Mouse (Mus musculus): Measurements from ENCODE around the gene Il9r. TPM values are rescaled to one million over a fixed set of nuclear protein-coding genes. Genes with fewer than 3 reads are reported as not detected.
"Not testable (repeated sequence)": the region's sequence is repeated elsewhere in the genome, so short reads cannot be mapped to it uniquely, and the experiment has no call there.

Il9r gene
- polyA plus RNA-seq, 1 experiment from 2014 or later, result 0.15 TPM

DNA sequence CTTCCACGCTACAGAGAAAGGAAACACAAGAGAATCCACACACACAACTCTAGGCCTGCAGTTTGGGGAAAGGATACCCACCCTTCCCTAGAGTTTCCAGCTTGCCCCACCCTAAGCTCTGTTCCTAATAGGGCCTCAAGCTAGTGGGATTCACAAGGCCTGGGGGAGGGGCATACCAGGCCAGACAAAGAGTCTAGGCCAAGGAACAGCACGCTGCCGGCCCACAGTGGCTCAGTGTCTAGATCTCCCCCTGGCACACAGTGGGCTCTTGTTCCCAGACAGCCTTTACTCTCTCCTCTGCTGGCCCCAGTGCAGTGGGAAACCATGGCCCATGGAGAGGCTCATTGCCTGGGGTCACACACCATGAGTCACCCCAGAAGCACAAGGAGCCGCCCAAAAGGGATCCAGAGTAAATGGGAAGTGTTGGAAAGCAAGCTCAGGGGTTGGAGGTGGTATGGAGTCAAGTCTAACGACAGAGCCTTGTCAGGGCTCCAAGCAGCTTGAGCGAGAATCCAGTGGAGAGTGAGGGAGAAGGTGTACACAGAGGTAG, 18.5 kb upstream of the Il9r start:
- Histone ChIP-seq H3K9ac (peak overlapping the region; percentile 56), H3K27me3 (replicated peaks) (no peaks in the 10 kb centered on the region), H3K27ac (replicated peaks) (0 out of 2 replicates have a peak overlapping the region, but pooled peaks have one; percentile 12), H3K9me3 (no peaks in the 10 kb centered on the region), H3K4me3 (no peak overlapping the region), H3K4me2 (peak overlapping the region; percentile 82), H3K4me1 (peaks cover 57% of the 10 kb centered on the region), H3K36me3 (peaks cover 31% of the 10 kb centered on the region)
- no peak for ATAC-seq (ENCODE audit: extremely low read depth, insufficient number of reproducible peaks, low FRiP score, low TSS enrichment)
- WGBS, result 63% methylated on average over 6 of the region's 6 CpGs

DNA sequence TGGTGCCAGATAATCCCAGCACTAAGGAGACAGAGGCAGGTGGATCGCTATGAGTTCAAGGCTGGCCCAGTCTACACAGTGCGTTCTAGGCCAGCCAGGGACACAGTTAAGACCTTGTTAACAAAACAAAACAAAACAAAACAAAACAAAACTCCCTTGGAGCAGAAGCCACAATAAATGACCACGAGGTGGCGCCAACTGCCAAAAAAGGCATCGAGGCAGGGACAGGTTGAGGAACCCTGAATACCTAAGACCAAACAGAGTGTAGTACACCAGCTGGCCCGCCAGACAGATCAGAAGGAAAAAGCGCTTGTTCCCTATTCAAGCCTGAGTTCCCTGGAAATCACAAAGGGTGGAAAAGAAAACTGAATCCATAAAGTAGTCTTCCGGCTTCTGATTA, 16.8 kb upstream of the Il9r start:
- Histone ChIP-seq H3K4me3 (no peak overlapping the region), H3K36me3 (peaks cover 48% of the 10 kb centered on the region), H3K9me3 (no peaks in the 10 kb centered on the region), H3K9ac (peak overlapping the region; percentile 61; the same call in 1 of the 2 replicates), H3K27me3 (replicated peaks) (no peaks in the 10 kb centered on the region), H3K4me2 (peak overlapping the region; percentile 82; the same call in 1 of the 2 replicates), H3K4me1 (peaks cover 43% of the 10 kb centered on the region), H3K27ac (replicated peaks) (no peak overlapping the region)
- no peak for ATAC-seq (ENCODE audit: extremely low read depth, insufficient number of reproducible peaks, low FRiP score, low TSS enrichment)
- WGBS, result 26% methylated on average over 8 of the region's 8 CpGs

DNA sequence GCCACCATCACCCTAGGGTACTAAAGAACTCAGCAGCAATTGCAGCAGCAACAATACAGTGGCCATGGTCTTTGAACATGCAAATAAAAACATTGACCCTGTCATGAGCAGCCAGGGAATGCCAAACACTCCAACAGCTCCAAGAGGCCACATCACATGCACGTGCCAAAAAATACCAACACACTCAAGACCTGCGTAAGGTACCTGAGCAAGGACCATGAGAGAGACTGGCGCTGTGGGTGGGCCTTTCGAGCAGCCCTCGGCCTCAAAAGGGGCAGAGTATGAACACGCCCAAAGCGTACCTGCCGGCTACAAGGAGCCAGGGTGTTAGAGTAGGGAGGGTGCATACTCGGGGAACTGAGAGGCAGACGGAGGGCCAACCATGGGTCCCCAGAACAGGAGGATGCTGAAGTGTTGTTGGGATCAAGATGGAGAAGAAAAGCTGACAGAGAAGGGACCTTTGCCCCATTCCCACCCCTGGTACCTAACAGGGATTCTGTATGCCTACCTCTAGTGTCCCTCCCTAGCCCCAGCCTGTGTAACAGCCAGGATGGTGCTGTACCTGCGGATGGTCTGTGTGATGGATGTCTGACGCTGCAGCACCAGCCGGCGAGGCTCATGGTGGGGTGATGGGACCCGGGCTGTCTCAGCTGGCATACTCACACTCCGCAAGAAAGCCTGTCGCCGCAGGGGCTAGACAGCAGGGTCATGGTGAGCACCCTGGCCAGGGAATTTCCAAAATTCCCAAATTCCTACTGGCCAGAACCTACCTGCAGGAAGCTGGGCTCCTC, 15.5 kb upstream of the Il9r start:
- H3K4me2 ChIP-seq, result no peak overlapping the region
- no peak overlapping the region for H3K9ac ChIP-seq
- WGBS, result 89% methylated on average over 18 of the region's 18 CpGs
- H3K4me3 ChIP-seq, result no peak overlapping the region
- peaks cover 61% of the 10 kb centered on the region for H3K36me3 ChIP-seq
- H3K9me3 ChIP-seq, result no peaks in the 10 kb centered on the region
- H3K27ac ChIP-seq (replicated peaks), result no peak overlapping the region
- H3K27me3 ChIP-seq (replicated peaks), result no peaks in the 10 kb centered on the region
- H3K4me1 ChIP-seq, result peaks cover 36% of the 10 kb centered on the region
- ATAC-seq (ENCODE audit: extremely low read depth, insufficient number of reproducible peaks, low FRiP score, low TSS enrichment), result no peak

DNA sequence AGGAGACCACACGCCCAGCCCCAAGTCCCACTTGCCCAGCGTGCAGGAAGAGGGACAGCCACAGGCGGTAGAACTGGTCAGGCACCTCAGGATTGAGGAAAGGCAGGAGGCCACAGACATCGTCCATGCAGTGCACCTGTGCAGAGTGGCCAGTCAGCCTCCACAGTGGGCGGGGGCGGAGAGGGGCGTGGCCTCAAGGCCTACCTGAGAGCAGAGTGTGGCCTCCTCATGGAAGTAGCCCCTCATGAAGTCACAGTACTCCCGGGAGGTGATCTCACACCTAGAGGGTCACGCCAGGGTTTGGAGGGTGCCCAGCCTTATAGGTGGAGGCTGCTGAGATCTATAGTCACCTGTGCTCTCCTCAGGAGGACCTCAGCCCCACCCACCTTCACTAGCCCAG, 10.5 kb upstream of the Il9r start:
- Histone ChIP-seq H3K9me3 (no peaks in the 10 kb centered on the region), H3K27me3 (replicated peaks) (no peaks in the 10 kb centered on the region), H3K27ac (replicated peaks) (no peak overlapping the region), H3K4me3 (no peak overlapping the region), H3K4me2 (no peak overlapping the region), H3K9ac (no peak overlapping the region), H3K4me1 (peaks cover 10% of the 10 kb centered on the region), H3K36me3 (peaks cover 85% of the 10 kb centered on the region)
- WGBS, result 85% methylated on average over 9 of the region's 9 CpGs
- ATAC-seq (ENCODE audit: extremely low read depth, insufficient number of reproducible peaks, low FRiP score, low TSS enrichment), result no peak

DNA sequence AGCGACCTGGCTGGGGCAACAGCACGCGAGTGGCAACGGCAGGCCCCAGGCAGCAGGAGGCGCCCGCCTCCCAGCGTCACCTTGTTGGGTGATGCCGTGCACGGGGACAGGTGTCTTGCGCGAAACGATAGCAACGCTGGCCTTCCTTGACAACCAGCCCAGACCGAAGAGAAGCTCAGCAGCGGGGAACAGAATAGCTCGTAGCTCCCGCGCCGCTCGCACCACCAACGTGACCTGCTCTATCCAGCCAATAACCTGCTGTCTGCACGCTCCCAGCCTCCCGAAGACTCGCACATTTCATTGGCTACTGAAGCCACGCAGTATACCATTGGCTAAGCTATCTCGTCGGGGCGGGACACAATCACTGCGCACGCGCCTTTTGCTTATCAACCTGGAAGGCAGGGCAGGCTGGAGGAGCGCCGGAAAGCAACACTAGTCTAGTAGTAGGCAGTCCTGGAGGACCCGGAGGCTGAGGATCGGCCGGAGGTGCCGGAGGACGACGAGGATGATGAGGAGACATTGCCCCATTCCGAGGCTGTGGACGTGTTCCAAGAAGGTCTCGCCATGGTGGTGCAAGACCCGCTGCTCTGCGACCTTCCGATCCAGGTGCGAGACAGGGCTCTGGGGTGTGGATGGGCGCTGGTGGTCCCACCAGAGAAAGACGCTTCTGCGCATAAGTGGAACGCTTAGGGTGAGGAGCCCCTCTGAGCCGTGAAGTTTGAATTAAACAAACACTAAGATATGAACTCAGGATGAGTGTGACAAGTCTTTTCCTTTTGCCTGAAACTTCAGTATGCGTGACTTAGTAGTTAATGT, 5.2 kb upstream of the Il9r start, which contains the start of gene Snrnp25:
Gene Snrnp25, plus strand, starts transcription at position 358 of the 816 bp plus-strand sequence.
- H3K4me1 ChIP-seq, result peaks cover 19% of the 10 kb centered on the region
- H3K4me2 ChIP-seq, result peak within 1 kb of the TSS; percentile 92
- H3K4me3 ChIP-seq, result peak within 1 kb of the TSS; percentile 83
- H3K27me3 ChIP-seq (replicated peaks), result peaks cover 13% of the 10 kb centered on the region; the same call in 1 of the 2 replicates
- WGBS, result under 1% methylated on average over 52 of the region's 52 CpGs
- peak within 1 kb of the TSS; percentile 54 for H3K27ac ChIP-seq (replicated peaks)
- H3K36me3 ChIP-seq, result peaks cover 31% of the 10 kb centered on the region
- H3K9ac ChIP-seq, result peak within 1 kb of the TSS; percentile 90
- peak; percentile 100 for ATAC-seq (ENCODE audit: extremely low read depth, insufficient number of reproducible peaks, low FRiP score, low TSS enrichment)
- no peaks in the 10 kb centered on the region for H3K9me3 ChIP-seq

DNA sequence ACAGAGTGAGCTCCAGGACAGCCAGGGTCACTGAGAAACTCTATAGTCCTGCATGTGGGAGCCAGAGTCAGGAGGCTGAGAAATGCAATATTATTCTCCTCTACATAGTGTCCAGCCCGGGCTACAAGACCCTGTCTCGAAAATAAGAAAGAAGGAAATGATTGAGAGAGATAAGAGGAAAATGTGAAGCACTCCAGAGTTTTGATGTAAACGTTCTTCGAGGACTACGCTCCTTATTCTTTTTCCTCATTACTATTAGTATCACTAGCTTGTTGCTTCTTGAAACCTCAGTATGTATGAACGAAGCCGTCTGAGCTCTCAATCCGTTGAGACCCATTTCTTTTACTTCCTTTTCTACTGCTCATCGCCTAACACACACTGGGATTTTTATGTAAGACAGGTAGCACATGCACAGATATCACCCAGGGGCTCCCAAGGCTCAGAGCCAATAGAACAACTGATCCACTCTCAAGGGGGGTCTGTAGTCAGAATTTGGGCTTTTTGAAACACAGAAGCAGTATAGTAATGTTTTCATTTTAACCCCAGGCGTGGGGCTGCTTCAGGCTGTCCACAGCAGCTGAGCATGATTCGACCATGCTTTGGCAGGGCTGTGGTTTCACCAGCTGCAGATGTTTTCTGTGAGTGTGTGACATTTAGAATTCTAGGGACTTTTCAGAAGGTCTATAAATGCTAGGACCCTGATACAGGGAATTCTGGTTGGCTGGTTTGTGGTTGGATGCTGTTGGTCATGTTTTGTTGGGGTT, 2.0 kb upstream of the Il9r start:
- WGBS, result 66% methylated on average over 11 of the region's 11 CpGs
- no peak for ATAC-seq (ENCODE audit: extremely low read depth, insufficient number of reproducible peaks, low FRiP score, low TSS enrichment)

DNA sequence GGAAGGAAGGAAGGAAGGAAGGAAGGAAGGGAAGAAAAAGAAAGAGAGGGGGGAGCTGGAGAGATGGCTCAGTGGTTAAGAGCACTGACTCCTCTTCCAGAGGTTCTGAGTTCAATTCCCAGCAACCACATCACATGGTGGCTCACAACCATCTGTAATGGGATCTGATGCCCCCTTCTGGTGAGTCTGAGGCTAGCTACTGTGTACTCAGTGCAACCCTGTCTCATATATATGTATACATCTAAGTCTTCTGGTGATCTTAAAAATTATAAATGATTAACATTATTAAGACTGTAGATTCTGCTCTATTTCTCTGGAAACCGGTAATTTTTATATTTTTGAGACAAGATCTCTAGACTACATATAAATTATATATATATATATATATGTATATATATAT, 913 bp upstream of the Il9r start:
- H3K27ac ChIP-seq (replicated peaks); ATAC-seq (ENCODE audit: extremely low read depth, insufficient number of reproducible peaks, low FRiP score, low TSS enrichment); H3K9ac ChIP-seq; H3K9me3 ChIP-seq; H3K4me3 ChIP-seq; H3K4me2 ChIP-seq; H3K36me3 ChIP-seq: not testable (repeated sequence)
- 41% methylated on average over 1 of the region's 1 CpGs for WGBS
- H3K4me1 ChIP-seq, result peaks cover 20% of the 10 kb centered on the region
- H3K27me3 ChIP-seq (replicated peaks), result peaks cover 30% of the 10 kb centered on the region; the same call in 1 of the 2 replicates

More for the DNA sequence above, 2.0 kb upstream of the Il9r start:
- Histone ChIP-seq H3K4me1 (peaks cover 27% of the 10 kb centered on the region), H3K4me2 (no peak overlapping the region), H3K27me3 (replicated peaks) (peaks cover 21% of the 10 kb centered on the region; the same call in 1 of the 2 replicates), H3K27ac (replicated peaks) (no peak overlapping the region), H3K4me3 (no peak overlapping the region), H3K36me3 (no peaks in the 10 kb centered on the region), H3K9ac (no peak overlapping the region), H3K9me3 (no peaks in the 10 kb centered on the region)

DNA sequence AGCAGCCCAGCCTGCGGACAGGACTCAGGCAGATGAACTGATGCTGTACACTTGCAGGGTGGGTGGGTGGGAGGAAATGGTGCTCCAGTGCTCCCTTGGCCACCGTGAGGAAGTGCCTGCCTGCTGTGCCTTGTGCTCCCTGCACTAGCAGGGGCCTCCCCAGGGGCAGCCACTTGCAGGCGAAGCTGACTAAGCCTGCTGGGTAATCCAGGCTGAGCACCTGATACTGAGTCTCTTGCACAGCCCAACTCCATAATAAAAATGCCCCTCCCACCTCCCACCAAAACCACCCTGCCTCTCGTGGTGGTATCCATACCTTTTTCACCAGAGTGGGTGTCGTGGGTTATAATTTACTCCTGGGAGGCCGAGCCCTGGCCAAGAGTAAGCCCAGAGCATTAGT, 849 bp downstream of the Il9r start:
- Histone ChIP-seq H3K9me3 (no peaks in the 10 kb centered on the region), H3K36me3 (no peaks in the 10 kb centered on the region), H3K9ac (no peak overlapping the region), H3K27me3 (replicated peaks) (peaks cover 44% of the 10 kb centered on the region), H3K4me2 (no peak overlapping the region), H3K4me3 (no peak overlapping the region), H3K27ac (replicated peaks) (no peak overlapping the region), H3K4me1 (peaks cover 9% of the 10 kb centered on the region)
- ATAC-seq (ENCODE audit: extremely low read depth, insufficient number of reproducible peaks, low FRiP score, low TSS enrichment), result no peak; the same call in 1 of the 2 replicates
- WGBS, result 44% methylated on average over 6 of the region's 6 CpGs

DNA sequence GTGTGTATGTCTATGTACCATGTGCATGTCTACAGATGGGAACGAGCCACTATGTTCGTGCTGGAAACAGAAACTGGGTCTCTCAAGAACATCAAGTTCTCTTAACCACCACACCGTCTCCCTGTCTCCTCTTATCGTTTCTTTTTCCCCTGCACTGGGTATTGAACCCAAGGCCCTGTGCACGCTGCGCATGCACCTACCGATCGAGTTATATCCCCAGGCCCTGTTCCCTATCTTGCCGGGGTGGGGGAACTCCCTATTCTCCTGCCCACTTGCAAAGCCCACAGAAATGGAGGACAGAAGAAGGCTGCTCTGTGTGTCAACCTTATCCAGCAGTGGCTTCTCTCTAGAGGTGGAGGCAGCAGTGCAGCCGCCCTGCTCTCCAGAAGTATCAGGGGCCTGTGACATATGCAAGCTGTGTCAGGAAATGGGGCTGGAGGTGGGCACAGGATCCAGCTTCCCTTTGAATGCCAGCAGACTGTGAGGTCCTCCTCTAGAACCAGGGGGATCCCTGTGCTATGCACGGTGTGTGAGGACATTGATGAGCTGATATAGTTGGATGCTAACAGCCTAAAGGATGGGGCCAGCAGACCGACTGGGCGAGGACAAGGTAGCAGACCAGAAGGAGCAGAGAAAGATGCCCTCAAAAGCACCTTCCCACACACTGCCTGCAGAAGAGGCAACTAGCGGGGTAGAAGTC, 1.7 kb downstream of the Il9r start:
- H3K27ac ChIP-seq (replicated peaks), result no peak overlapping the region
- no peak overlapping the region for H3K9ac ChIP-seq
- ATAC-seq (ENCODE audit: extremely low read depth, insufficient number of reproducible peaks, low FRiP score, low TSS enrichment), result no peak
- 63% methylated on average over 14 of the region's 14 CpGs for WGBS
- H3K4me1 ChIP-seq, result peaks cover 9% of the 10 kb centered on the region
- no peak overlapping the region for H3K4me3 ChIP-seq
- peaks cover 45% of the 10 kb centered on the region for H3K27me3 ChIP-seq (replicated peaks)
- H3K36me3 ChIP-seq, result no peaks in the 10 kb centered on the region
- no peaks in the 10 kb centered on the region for H3K9me3 ChIP-seq
- no peak overlapping the region for H3K4me2 ChIP-seq

DNA sequence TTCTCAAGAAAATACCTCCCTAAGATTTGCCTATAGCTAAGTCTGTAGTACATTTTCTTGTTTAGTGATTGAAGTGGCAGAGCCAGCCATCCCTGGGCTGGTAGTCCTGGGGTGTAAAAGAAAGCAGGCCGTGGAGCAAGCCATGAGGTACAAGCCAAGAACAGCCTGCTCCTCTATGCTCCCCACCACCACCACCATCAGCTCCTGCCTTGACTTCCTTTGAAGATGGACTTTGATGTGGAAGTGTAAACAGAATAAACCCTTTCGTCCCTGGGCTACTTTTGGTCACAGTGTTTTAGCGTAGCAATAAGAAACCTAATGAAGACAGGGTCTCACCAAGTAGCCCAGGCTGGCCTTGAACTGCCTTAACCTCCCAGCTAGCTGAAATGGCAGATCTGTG, 2.3 kb downstream of the Il9r start:
- Histone ChIP-seq H3K9me3 (no peaks in the 10 kb centered on the region), H3K4me2 (no peak overlapping the region), H3K4me1 (peaks cover 9% of the 10 kb centered on the region), H3K36me3 (no peaks in the 10 kb centered on the region), H3K4me3 (no peak overlapping the region), H3K9ac (no peak overlapping the region), H3K27me3 (replicated peaks) (peaks cover 39% of the 10 kb centered on the region), H3K27ac (replicated peaks) (no peak overlapping the region)
- no peak for ATAC-seq (ENCODE audit: extremely low read depth, insufficient number of reproducible peaks, low FRiP score, low TSS enrichment)
- 53% methylated on average over 3 of the region's 3 CpGs for WGBS
